Mouse (Mus musculus): Measurements from ENCODE around the gene Rpl41.

- TF ChIP-seq GATA1 (IDR thresholded peaks at IDR 0.05; ENCODE audit: low read length) (no peak), TAL1 (IDR thresholded peaks at IDR 0.05; ENCODE audit: low read length) (no peak)
Observed at GRCm38 (mm10) chr10:128579731-128580130, 30.6 kb upstream of the Rpl41 start.
